Mouse (Mus musculus): ENCODE results near the gene Coa7.

- TF ChIP-seq CTCF (IDR thresholded peaks at IDR 0.05; ENCODE audit: borderline replicate concordance, control insufficient read depth, extremely low read depth, insufficient read depth, low read length, poor library complexity) (no peak), POLR2A (IDR thresholded peaks at IDR 0.05; ENCODE audit: control insufficient read depth, extremely low read depth, insufficient read depth, low read length, poor library complexity) (no peak)
Measured at GRCm38 (mm10) chr4:108349064-108349463, 21.1 kb downstream of the Coa7 start.

All from thymus, adult 2 months (tissue).